Mouse (Mus musculus): Measurements from ENCODE around the gene Tenm3. TPM values are rescaled to one million over a fixed set of nuclear protein-coding genes. Genes with fewer than 3 reads are reported as not detected.

Tenm3 gene
- polyA plus RNA-seq, 1 experiment: 12.8 TPM

GRCm38 (mm10) chr8:48437523-48438207 is 406.1 kb downstream of the Tenm3 start:
- Histone ChIP-seq H3K4me3 (no peak overlapping the region), H3K36me3 (ENCODE audit: control insufficient read depth, insufficient read depth) (peaks cover 6% of the 10 kb centered on the region), H3K79me2 (ENCODE audit: control insufficient read depth, insufficient read depth) (no peaks in the 10 kb centered on the region), H3ac (ENCODE audit: control insufficient read depth, insufficient read length) (no peak overlapping the region), H3K4me2 (ENCODE audit: low read depth) (no peak overlapping the region), H3K27me3 (ENCODE audit: control insufficient read depth, insufficient read depth, insufficient read length) (no peaks in the 10 kb centered on the region)
- TF ChIP-seq MYOG (IDR thresholded peaks at IDR 0.05; ENCODE audit: control insufficient read depth in 1 of 3, insufficient read depth in 1 of 3, insufficient read length in 2 of 3, low read depth in 2 of 3) (no peak), TCF12 (IDR thresholded peaks at IDR 0.05; ENCODE audit: insufficient read depth, poor library complexity, severe bottlenecking) (no peak), POLR2AphosphoS2 (IDR thresholded peaks at IDR 0.05; ENCODE audit: insufficient read length, low read depth) (no peak), MAX (IDR thresholded peaks at IDR 0.05; ENCODE audit: low read depth) (no peak), CEBPB (IDR thresholded peaks at IDR 0.05; ENCODE audit: insufficient read depth, poor library complexity, severe bottlenecking) (no peak), USF1 (IDR thresholded peaks at IDR 0.05; ENCODE audit: low read depth) (no peak), POLR2A (IDR thresholded peaks at IDR 0.05; ENCODE audit: insufficient read length, low read depth) (no peak), REST (IDR thresholded peaks at IDR 0.05; ENCODE audit: insufficient read depth, insufficient read length) (no peak), SRF (IDR thresholded peaks at IDR 0.05; ENCODE audit: control insufficient read depth, insufficient read length, low read depth) (no peak), TCF3 (IDR thresholded peaks at IDR 0.05; ENCODE audit: insufficient read length, low read depth) (no peak), MYOD1 (IDR thresholded peaks at IDR 0.05; ENCODE audit: control insufficient read depth in 1 of 3, insufficient read length in 2 of 3, low read depth in 2 of 3) (no peak), E2F4 (IDR thresholded peaks at IDR 0.05; ENCODE audit: insufficient read depth) (no peak)

GRCm38 (mm10) chr8:48425101-48425500 is 418.6 kb downstream of the Tenm3 start:
- H3K27me3 ChIP-seq (ENCODE audit: control insufficient read depth, insufficient read depth, insufficient read length): no peaks in the 10 kb centered on the region
- H3K79me2 ChIP-seq (ENCODE audit: control insufficient read depth, insufficient read depth): no peaks in the 10 kb centered on the region
- H3K36me3 ChIP-seq (ENCODE audit: control insufficient read depth, insufficient read depth): no peaks in the 10 kb centered on the region
- H3ac ChIP-seq (ENCODE audit: control insufficient read depth, insufficient read length): no peak overlapping the region
- no peak for TF ChIP-seq E2F4 (IDR thresholded peaks at IDR 0.05; ENCODE audit: insufficient read depth)
- no peak for TF ChIP-seq MAX (IDR thresholded peaks at IDR 0.05; ENCODE audit: low read depth)
- TF ChIP-seq TCF12 (IDR thresholded peaks at IDR 0.05; ENCODE audit: insufficient read depth, poor library complexity, severe bottlenecking): no peak
- no peak overlapping the region for H3K4me2 ChIP-seq (ENCODE audit: low read depth)
- no peak overlapping the region for H3K4me3 ChIP-seq

- H3K4me3 ChIP-seq: no peak overlapping the region
- no peaks in the 10 kb centered on the region for H3K27me3 ChIP-seq (ENCODE audit: control insufficient read depth, insufficient read depth, insufficient read length)
- H3K79me2 ChIP-seq (ENCODE audit: control insufficient read depth, insufficient read depth): no peaks in the 10 kb centered on the region
- no peaks in the 10 kb centered on the region for H3K36me3 ChIP-seq (ENCODE audit: control insufficient read depth, insufficient read depth)
- TF ChIP-seq REST (IDR thresholded peaks at IDR 0.05; ENCODE audit: insufficient read depth, insufficient read length) (no peak), CEBPB (IDR thresholded peaks at IDR 0.05; ENCODE audit: insufficient read depth, poor library complexity, severe bottlenecking) (no peak), POLR2AphosphoS2 (IDR thresholded peaks at IDR 0.05; ENCODE audit: insufficient read length, low read depth) (no peak), TCF3 (IDR thresholded peaks at IDR 0.05; ENCODE audit: insufficient read length, low read depth) (no peak), MAX (IDR thresholded peaks at IDR 0.05; ENCODE audit: low read depth) (no peak), TCF12 (IDR thresholded peaks at IDR 0.05; ENCODE audit: insufficient read depth, poor library complexity, severe bottlenecking) (no peak), SRF (IDR thresholded peaks at IDR 0.05; ENCODE audit: control insufficient read depth, insufficient read length, low read depth) (no peak), MYOG (IDR thresholded peaks at IDR 0.05; ENCODE audit: control insufficient read depth in 1 of 3, insufficient read depth in 1 of 3, insufficient read length in 2 of 3, low read depth in 2 of 3) (no peak), E2F4 (IDR thresholded peaks at IDR 0.05; ENCODE audit: insufficient read depth) (no peak), MYOD1 (IDR thresholded peaks at IDR 0.05; ENCODE audit: control insufficient read depth in 1 of 3, insufficient read length in 2 of 3, low read depth in 2 of 3) (no peak), USF1 (IDR thresholded peaks at IDR 0.05; ENCODE audit: low read depth) (no peak), POLR2A (IDR thresholded peaks at IDR 0.05; ENCODE audit: insufficient read length, low read depth) (no peak)
- no peak overlapping the region for H3ac ChIP-seq (ENCODE audit: control insufficient read depth, insufficient read length)
- H3K4me2 ChIP-seq (ENCODE audit: low read depth): no peak overlapping the region
Observed at GRCm38 (mm10) chr8:48417714-48418113, 426.0 kb downstream of the Tenm3 start.

- no peak overlapping the region for H3K4me3 ChIP-seq
- no peaks in the 10 kb centered on the region for H3K79me2 ChIP-seq (ENCODE audit: control insufficient read depth, insufficient read depth)
- H3K36me3 ChIP-seq (ENCODE audit: control insufficient read depth, insufficient read depth): no peaks in the 10 kb centered on the region
- H3K27me3 ChIP-seq (ENCODE audit: control insufficient read depth, insufficient read depth, insufficient read length): no peaks in the 10 kb centered on the region
- no peak overlapping the region for H3ac ChIP-seq (ENCODE audit: control insufficient read depth, insufficient read length)
- no peak overlapping the region for H3K4me2 ChIP-seq (ENCODE audit: low read depth)
- no peak for TF ChIP-seq USF1 (IDR thresholded peaks at IDR 0.05; ENCODE audit: low read depth)
- no peak for TF ChIP-seq TCF12 (IDR thresholded peaks at IDR 0.05; ENCODE audit: insufficient read depth, poor library complexity, severe bottlenecking)
- no peak for TF ChIP-seq SRF (IDR thresholded peaks at IDR 0.05; ENCODE audit: control insufficient read depth, insufficient read length, low read depth)
- no peak for TF ChIP-seq POLR2AphosphoS2 (IDR thresholded peaks at IDR 0.05; ENCODE audit: insufficient read length, low read depth)
- TF ChIP-seq TCF3 (IDR thresholded peaks at IDR 0.05; ENCODE audit: insufficient read length, low read depth): no peak
- no peak for TF ChIP-seq CEBPB (IDR thresholded peaks at IDR 0.05; ENCODE audit: insufficient read depth, poor library complexity, severe bottlenecking)
- no peak for TF ChIP-seq POLR2A (IDR thresholded peaks at IDR 0.05; ENCODE audit: insufficient read length, low read depth)
- TF ChIP-seq MYOG (IDR thresholded peaks at IDR 0.05; ENCODE audit: control insufficient read depth in 1 of 3, insufficient read depth in 1 of 3, insufficient read length in 2 of 3, low read depth in 2 of 3): no peak
- TF ChIP-seq REST (IDR thresholded peaks at IDR 0.05; ENCODE audit: insufficient read depth, insufficient read length): no peak
- no peak for TF ChIP-seq MAX (IDR thresholded peaks at IDR 0.05; ENCODE audit: low read depth)
- TF ChIP-seq E2F4 (IDR thresholded peaks at IDR 0.05; ENCODE audit: insufficient read depth): no peak
- no peak for TF ChIP-seq MYOD1 (IDR thresholded peaks at IDR 0.05; ENCODE audit: control insufficient read depth in 1 of 3, insufficient read length in 2 of 3, low read depth in 2 of 3)
Observed at GRCm38 (mm10) chr8:48410916-48411315, 432.8 kb downstream of the Tenm3 start.
